Mouse (Mus musculus) regulatory T cell (primary cell): ENCODE data around the gene C9.

Source experiments
- in situ Hi-C: fragments of 300-600 bp; cut with MboI, MseI; formaldehyde crosslinking; loops from one replicate; pipeline ENCODE4 v1.15.1; 2025; ENCODE audit warnings: high pct_unique_total_duplicates

Gene C9

DNA sequence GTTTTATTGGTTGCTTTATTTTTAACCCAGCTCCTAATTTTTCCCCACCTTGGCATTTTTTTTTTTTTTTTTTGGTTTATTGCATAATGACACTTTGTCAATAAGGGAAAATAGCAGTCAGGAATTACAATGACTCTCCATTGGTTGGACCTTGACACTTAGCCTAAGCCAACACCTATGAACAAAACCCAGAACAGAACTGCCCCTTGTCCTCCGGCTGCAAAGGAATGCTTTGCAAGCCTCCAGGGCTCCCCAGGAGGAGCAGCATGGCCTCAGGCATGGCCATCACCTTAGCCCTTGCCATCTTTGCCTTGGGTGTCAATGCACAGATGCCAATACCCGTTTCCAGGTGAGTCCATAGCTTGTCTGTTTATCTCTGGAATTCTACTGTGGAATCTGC is at the start of gene C9:
C9 (plus strand) TSS at position 193 of the 400 bp plus-strand sequence.
- in situ Hi-C loops, result loop anchor here (5.0 to 10.0 kb wide), 2 partner anchors 208 to 430 kb away; no protein-coding TSS in a partner anchor

DNA sequence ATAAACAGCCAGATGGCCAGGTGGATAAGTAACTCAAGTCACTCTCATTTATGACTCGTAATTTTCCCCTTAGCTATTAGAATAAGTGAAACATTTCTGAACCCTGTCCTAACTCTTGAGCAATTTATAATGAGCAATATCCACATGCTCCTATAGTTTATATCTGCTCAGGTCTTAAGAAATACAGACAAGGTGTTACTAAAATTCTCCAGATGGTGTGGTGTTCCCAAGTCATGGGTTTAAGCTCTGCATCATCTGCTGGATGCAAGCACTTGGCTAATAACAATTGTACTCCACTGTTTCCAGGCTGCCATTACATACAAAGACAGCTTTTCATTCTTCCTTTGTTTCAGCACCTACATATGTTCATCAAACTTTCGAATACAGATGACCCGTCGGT is 46.9 kb upstream of the C9 start:
- in situ Hi-C loops, result no loop called here

DNA sequence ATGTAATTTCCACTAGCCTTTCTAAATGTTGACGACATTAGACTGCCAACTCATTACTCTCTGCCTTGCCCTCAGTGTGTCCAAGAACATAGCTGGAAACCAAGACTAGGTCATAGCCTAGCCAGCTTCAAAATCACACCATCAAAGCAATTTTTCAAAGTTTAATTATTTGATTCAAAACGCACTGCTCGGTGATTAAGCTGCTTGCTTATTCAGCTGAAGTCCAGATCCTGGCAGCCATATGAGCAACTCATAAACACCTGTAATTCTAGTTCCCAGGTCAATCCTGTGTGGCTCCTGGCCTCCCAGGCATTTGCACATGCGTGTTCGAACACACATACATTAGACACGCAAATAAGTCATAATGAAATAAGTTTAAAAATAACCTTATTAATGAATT is 46.2 kb upstream of the C9 start:
- in situ Hi-C loops, result no loop called here

DNA sequence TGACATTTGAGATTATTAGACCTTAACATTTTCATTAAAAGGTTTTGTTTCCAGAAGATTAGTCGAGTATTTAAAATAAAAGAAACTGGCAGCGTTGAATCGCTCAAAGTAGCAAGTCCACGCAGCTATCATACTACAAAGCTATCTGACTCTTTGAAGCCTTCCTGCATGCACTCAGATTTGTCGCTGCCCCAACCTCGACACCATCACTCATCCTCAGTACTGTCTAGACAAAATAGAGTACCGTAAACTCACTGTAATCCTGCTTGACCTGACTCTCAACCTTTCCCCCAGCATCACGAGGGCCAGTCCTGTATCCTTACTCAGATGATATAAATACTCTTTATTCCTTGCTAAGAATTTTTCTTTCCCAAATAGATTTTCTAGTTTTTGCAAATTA is 45.0 kb upstream of the C9 start:
- in situ Hi-C loops, result no loop called here

DNA sequence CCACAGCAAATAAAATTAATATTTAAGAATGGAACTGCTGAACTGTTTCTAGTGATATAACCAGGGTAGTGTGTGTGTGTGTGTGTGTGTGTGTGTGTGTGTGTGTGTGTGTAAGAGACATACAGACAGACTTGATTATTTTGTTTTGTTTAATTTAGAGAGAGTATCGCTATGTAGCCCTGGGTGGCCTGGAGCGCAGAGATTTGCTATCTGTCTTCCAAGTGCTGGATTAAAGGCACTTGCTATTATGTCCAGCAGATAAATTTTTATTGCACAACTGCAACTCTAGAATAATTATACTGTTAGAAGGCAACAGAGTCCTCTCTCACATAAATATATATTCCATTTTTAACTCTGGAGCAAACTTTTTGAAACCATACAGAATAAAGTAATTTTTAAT is 42.7 kb upstream of the C9 start:
- in situ Hi-C loops, result no loop called here

DNA sequence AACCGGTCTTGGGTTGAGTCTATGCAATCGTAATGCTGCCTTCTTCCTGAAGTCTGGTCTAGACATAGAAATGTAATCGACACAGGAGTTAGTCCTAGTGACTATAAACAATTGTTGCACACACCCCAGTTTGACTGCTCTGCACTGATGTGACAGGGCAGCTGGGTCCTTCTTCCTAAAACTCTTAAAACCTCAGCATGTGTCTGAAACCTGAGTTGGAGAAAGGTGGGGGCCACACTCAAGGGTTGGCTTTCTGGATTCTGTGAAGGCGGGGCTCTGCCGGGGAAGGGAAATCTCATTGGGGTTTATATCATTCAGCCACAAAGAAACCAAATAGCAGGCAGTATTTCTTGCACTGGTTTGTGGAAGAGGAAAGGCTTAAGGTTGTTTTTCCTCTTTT is 41.0 kb upstream of the C9 start:
- in situ Hi-C loops, result no loop called here

DNA sequence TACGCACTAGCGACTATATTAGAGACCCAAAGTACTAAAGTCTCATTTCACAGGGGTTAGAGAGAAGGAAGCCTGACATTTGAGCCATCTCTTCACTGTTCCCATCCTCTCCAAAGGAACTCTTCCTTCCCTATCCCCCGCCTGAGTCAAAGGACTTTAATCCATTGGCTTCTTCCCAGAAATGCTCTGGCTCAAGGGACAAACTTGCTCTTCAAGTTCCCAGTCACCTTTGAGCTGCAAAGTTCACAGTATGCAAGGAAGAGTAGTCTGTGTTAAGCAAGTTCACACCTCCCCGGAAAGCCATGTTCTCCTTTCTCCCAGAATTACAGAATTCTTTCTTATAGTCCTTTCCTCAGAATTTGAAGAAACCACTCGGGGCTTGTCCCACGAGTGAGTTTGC is 38.4 kb upstream of the C9 start:
- in situ Hi-C loops, result no loop called here

DNA sequence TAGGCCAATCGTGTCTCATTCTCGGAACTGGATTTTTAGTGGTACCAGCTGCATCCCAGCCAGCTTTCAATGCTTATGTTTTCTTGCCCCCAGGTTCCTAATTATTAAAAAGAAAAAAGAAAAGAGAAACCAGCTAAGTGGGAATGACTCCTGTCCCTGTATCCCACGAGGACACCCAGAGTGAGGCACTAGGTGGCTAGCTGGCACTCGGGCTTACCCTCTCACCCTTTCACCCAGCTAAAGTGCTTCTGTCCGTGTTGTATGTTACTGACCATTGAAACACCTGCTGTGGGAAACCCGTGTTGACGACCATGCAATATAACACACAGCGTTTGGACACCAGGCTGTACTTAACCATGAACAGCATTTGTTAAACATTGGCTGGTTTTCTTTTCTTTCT is 36.1 kb upstream of the C9 start:
- in situ Hi-C loops, result no loop called here

DNA sequence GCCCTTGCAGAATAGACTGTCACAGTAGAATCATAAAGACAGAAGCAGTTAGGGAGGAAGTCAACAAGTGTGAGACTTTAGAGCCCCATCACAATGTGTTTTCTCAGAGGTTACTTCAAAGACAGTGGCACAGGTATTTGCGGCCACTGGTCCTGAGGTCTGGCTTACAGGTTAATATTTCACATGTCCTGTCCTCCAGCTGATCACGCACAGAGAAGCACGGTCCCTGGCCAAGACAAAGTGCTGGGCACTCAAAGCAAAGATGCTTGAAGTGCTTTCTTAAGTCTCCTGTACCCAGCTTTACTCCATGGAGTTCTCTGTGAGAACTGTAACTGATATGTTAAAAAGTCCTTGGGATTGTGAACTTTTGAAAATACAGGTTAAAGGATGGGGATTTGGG is 35.0 kb upstream of the C9 start:
- in situ Hi-C loops, result no loop called here

DNA sequence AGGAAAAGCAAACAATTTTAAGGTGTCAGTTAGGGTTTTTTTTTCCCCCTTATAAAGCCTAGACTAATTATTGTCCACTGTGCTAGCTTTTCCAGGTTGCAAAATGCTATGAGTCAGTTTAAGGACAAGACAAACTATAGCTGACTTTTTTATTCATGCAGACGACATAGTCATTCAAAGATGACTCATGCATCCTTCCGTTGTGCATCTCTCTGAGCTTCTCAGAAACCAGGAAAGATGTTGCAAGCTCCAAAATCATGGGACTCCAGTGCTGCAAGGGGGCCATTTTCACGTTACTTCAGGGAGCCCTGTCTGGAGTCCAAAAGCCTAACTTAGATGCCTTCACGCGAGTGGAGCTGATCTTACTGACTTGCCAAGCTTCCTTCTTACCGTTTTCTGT is 33.8 kb upstream of the C9 start:
- in situ Hi-C loops, result no loop called here

DNA sequence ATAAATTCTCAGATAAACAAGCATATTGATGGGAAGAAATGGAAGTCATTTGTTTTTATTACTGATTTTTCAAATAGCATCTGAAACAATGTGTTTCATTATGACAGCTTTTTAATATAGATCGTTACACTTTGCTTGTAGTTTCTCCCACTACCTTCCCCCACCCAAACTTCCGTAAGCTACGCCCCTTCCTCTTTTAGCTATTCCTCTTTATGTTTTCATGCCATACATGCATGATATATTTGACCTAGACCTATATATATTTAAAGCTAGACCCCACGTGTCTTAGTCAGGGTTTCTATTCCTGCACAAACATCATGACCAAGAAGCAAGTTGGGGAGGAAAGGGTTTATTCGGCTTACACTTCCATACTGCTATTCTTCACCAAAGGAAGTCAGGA is 29.8 kb upstream of the C9 start:
- in situ Hi-C loops, result no loop called here

DNA sequence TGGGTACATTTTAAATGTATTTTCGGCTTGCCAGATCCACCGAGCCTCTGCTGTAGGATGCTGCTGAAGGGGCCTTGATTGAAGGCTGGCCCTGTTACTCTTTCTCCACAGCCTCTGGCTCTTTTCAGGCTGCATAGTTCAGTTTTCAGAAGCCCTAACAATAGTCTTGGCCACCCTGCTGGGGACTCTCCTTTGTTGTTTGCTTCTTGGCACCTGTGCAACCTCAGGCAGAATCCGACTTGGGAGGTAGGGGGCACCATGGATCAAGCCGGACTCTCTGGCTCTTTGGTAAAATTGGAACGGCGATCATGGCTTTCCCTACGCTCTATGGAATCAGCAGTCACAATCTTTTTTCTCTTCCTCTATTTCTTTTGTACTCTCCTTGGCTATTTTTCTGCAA is 13.3 kb upstream of the C9 start:
- in situ Hi-C loops, result no loop called here

DNA sequence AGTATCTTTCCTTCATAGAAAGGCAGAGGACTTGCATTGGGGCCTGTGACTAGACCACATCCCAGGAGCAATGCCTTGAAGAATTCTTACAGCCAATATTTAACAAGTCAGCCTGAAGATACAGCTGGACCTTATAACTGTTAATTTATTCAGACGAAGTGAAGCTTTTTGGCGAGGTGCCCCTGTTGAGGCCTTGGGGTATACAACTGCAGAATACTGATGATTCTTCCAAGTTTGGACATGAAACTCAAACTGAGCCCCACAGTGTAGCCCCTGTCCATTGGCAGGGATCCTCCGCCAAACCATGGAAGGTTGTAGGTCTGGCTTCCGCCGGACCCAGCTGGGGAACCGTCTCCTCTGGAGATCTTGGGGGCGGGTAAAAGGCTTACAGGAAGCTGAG is 12.7 kb upstream of the C9 start:
- in situ Hi-C loops, result no loop called here

DNA sequence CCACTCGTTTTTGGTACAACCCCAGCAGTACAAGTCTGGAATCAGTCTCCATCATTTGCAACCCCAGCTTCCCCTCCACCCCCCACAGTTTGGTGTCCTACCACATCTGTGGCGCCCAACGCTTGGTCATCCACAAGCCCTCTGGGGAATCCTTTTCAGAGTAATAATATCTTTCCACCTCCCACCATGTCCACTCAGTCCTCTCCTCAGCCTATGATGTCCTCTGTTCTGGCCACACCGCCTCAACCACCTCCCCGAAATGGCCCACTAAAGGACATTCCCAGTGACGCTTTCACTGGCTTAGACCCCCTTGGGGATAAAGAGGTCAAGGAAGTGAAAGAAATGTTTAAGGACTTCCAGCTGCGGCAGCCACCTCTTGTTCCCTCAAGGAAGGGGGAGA is 9.8 kb upstream of the C9 start:
- in situ Hi-C loops, result no loop called here

DNA sequence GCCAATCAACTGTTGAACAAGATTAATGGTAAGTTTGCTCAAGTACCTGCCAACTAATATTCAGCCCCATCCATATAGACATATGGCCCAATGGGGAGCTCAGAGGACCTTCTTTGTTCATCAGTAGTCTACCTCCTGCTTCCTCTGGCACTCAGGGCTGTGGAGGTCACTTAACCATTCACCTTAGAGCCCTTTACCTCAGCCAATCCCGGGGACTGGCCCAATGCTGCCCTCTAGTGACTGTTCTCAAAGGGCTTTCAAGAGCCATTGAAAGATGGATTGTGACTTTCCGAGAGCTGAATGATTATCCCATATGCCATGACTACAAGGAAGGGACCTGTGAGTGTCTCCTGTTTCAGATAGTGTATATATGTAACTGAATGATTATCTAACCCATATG is 9.4 kb upstream of the C9 start:
- in situ Hi-C loops, result no loop called here

DNA sequence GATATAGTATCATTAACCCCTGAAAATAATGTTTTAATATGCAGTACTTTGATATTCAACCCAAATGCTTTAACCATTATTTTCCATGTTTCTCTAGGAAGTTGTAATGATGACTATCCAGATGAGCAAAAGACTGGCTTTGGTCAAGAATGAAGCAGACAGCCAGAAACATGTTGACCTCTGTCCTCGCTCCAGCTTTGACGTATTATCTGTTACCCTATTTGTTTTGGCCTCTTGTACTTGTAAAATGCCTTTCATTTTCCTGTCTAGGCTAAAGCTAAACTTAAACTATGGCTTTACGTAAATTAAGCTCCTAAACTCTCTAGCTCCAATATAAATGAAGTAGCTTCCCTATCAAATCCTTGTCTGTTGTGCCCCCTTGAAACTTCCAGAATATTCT is 6.4 kb upstream of the C9 start:
- in situ Hi-C loops, result no loop called here

DNA sequence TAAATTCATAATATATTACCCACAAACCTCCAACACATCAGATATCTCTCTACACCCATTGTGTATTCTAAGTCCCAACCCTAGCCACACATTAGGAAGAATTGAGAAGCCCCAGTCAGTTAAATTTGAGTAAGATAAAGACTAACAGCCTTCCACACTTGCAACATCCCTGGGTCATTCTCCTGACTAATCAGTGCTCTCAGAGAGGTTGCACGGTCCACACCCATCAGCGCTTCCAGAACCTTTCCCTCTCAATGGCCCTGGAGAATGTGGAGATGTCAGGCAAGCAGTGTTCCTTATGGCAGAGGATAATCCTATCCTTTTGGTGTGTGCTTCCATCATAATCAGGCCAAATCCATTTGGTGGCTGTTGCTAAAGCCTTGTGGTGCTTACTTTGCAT is 675 bp upstream of the C9 start:
- in situ Hi-C loops, result loop anchor here (10.0 kb wide), 1 partner anchor 430 kb away; no protein-coding TSS in a partner anchor

DNA sequence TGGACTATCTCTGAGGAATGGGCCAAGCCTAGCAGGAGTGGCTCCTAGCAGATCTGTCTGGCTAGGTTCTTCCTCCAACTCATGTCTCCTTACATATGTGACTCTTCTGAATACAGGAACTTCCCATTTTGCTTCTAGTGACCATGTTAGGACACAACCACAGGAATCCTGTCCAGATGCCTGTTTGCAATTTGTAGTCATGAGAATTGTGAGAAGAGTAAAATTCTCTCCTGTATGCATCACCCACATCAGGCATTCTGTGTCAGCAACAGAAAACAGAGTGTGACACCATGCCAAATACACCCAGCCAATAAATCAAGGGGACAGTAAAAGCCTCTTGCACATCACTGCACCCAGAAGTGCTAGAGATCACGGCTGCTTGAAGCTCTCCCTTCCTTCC is 1.1 kb downstream of the C9 start:
- in situ Hi-C loops, result loop anchor here (5.0 to 10.0 kb wide), 2 partner anchors 209 to 431 kb away; no protein-coding TSS in a partner anchor

DNA sequence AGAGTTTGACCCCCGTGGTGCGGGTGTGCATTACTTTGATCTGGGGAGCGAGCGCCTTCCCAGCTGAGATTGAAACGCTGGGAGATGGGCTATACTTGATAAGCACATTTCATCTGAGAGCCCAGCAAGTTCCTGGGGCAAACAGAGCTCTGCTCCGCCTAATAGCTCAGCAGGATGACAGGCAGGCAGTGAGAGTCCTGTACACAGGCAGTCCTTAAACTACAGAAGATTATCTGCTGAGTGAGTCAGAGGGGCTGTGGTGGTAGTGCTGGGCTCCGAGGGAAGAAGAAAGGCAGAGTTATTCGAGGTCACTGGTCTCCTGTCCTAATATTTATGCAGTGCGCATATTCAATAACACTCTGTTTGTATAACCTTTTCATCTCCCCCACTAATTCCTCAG is 3.8 kb downstream of the C9 start:
- in situ Hi-C loops, result loop anchor here (5.0 to 10.0 kb wide), 2 partner anchors 212 to 434 kb away; no protein-coding TSS in a partner anchor

DNA sequence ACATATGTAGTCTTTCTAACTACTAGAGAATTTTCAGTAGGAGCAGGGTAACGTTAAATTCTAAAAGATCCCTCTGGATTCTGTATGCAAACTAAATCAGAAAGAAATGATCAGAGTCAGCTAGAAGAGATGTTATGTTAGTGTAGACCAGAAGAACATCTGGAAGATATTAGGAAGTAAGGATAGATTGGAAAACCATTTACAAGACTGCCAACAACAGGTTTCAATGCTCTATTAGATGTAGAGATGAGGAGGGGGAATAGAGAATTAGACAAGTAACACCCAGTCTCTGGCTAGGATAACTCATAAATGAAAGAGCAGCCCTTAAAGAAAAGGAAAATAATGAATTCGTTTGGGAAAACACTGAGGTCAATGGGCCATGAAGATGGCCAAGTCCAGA is 9.3 kb downstream of the C9 start:
- in situ Hi-C loops, result no loop called here

DNA sequence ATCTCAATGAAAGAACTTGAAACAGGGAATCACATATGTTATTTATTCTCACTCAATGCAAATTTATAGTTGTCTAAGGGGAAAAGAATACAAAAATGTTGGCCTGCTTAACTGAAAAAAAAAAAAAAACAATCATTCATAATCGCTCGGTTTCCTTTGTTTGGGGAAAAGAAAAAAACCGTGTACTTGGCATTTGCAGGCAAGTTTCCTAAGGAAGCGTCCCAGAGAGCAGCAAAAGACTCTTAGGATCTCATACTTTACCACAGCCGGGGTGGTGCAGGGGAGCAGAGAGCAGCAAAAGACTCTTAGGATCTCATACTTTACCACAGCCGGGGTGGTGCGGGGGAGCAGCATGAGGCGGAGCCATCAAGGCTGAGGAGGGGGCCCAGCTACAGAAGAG is 16.3 kb downstream of the C9 start:
- in situ Hi-C loops, result no loop called here

DNA sequence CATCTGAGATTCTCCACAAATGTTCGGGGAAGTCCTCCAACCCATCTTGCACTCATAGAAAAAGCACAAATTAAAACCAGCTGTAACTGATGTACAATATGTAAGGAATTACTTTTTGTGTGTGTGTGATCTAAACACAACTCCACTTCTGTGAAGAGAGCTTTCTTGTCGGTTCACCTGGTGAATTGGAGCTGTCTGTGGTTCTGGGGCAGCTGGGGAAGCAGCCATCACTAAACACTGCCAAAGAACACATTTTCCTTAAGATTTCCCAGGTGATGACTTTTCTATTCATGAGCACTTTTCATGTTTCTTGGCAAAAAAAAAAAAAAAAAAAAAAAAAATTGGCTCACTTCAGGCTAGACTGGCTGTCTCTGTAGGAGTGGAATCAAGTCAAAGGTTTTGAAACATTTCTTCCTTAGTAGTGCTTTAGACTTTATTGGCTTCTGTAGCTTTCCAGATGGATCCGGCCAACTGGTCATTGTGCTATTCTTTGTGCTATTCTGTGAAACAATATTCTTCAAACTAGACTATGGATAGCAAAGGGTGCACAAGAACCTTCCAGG is 18.3 kb downstream of the C9 start:
- in situ Hi-C loops, result no loop called here

DNA sequence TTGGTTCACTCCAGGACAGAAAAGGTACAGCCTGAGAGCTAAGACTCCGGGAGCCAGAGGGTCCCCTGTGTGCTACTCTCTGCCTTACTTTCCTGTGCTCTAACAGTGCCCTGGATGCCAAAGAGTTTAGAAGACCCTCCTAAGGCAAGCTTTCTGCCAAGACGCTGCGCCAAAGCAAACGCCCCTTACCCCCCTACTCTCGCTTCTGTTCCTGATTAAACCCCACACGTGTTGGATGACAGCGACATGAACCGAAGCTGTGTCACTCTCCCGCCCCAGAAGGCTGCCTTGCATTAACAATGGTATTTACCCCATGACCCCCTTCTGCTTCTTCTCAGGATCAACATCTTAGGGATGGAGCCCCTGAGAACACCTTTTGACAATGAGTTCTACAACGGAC is 21.9 kb downstream of the C9 start:
- in situ Hi-C loops, result no loop called here

DNA sequence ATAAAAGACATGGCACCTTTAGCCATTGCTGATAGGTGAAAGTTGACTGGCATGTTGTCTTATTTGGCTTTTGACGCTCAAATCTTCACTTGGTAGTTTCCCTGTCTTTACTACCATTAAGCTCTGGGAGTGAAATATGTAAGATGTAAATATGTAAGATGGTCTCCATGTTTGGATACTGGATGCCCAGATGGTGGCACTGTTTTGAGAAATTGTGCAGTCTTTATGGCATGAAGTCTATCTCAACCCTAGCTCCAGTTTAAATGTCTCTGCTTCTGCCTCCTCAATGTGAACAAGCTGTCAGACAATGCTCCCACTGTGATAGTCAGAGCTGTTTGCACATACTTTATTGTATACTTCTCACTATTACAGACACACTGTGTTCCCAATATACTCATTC is 23.7 kb downstream of the C9 start:
- in situ Hi-C loops, result no loop called here
